Mouse (Mus musculus) liver, embryonic 12.5 days (tissue): ENCODE measurements around the gene Neurl4. TPM values are rescaled to one million over a fixed set of nuclear protein-coding genes. Genes with fewer than 3 reads are reported as not detected.
A peak's percentile ranks its signal among the peaks of the same experiment; 100 is the strongest.
"Not testable (repeated sequence)": the region's sequence is repeated elsewhere in the genome, so short reads cannot be mapped to it uniquely, and the experiment has no call there.

ENCODE experiments used
- ATAC-seq: fragments of 200-750 bp; cut with Nextera tagmentation; 2 replicates; pipeline ENCODE4 v1.8.0; 2017; ENCODE audit warnings: moderate number of reproducible peaks, mild to moderate bottlenecking, moderate library complexity
- H3K27ac ChIP-seq: fragments of 300-500 bp; sonication (generic); 2 replicates; pipeline ENCODE4 v1.5.1; 2016; ENCODE audit warnings: mild to moderate bottlenecking
- H3K27me3 ChIP-seq: fragments of 300-500 bp; sonication (generic); replicated peaks from 2 replicates; pipeline ENCODE4 v1.6.1; 2016; ENCODE audit warnings: mild to moderate bottlenecking, moderate library complexity
- H3K36me3 ChIP-seq: fragments of 300-500 bp; sonication (generic); 2 replicates; pipeline ENCODE4 v1.6.1; 2016; ENCODE audit warnings: mild to moderate bottlenecking, moderate library complexity
- H3K4me1 ChIP-seq: fragments of 300-500 bp; sonication (generic); 2 replicates; pipeline ENCODE4 v1.6.1; 2016
- H3K4me2 ChIP-seq: fragments of 300-500 bp; sonication (generic); 2 replicates; pipeline ENCODE4 v1.6.1; 2016; ENCODE audit warnings: mild to moderate bottlenecking, moderate library complexity
- H3K4me3 ChIP-seq: fragments of 300-500 bp; sonication (generic); 2 replicates; pipeline ENCODE4 v1.5.1; 2016; ENCODE audit warnings: mild to moderate bottlenecking, moderate library complexity
- H3K9ac ChIP-seq: fragments of 300-500 bp; sonication (generic); 2 replicates; pipeline ENCODE4 v1.6.1; 2016; ENCODE audit warnings: mild to moderate bottlenecking, moderate library complexity
- H3K9me3 ChIP-seq: fragments of 300-500 bp; sonication (generic); replicated peaks from 2 replicates; pipeline ENCODE4 v1.6.1; 2016; ENCODE audit warnings: mild to moderate bottlenecking, moderate library complexity
- WGBS: fragments of 180-500 bp; shearing (Covaris S2); methylation state at CpG from one replicate; pipeline ENCODE4 v1.1.7; 2016; ENCODE audit not compliant: insufficient replicate concordance; 5-methylcytosine and 5-hydroxymethylcytosine counted together
- polyA plus RNA-seq: library from polyadenylated mRNA; unstranded; fragments of >200 nt; fragmentation: Nextera tagmentation; extraction: Ambion mirVana; gene quantifications from 2 replicates; pipeline ENCODE4 v1.2.1, GENCODE M21; 2016

Neurl4 gene
- polyA plus RNA-seq, 1 experiment from 2014 or later, result 5.7 TPM

DNA sequence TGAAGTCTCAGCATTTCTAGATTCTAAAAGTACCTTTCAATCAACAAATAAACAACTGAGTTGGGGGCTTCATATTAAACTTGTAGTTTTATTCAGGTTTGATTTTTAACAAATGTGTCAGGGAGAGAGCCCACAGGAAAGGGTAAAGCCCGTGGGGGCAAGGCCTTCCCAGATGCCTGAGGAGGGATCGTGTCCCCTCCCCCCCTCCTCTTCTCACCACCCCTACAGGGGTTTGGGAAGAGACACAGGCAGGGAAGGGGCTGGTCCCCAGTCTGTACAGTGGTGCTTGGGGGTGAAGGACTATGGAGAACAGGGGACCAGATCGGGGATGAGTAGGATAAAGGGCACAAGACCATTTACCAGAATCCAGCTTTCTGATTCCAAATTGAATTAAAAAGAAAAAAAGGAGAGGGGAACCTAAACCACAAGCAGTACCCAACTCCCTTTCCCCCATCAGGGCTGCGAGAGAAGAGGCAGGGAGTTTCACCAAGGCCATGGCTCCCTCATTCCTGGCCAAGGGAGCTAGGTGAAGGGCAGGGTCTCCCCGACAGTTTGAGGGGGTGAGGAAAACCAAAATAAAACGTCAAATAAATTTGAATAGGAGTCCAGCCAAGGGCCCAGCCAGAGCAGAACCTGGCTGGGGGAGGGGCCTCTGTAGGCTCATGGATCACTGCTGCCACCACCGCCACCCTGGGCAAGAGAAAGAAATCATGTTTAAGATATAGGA, 15.9 kb downstream of the Neurl4 start:
- H3K4me2 ChIP-seq, result peak overlapping the region; percentile 92
- peaks cover 72% of the 10 kb centered on the region for H3K36me3 ChIP-seq
- not testable (repeated sequence) for ATAC-seq, H3K9me3 ChIP-seq, H3K27me3 ChIP-seq
- 35% methylated on average over 7 of the region's 7 CpGs for WGBS
- H3K27ac ChIP-seq, result peak overlapping the region; percentile 99
- peak overlapping the region; percentile 100 for H3K9ac ChIP-seq
- H3K4me1 ChIP-seq, result peaks cover 62% of the 10 kb centered on the region
- H3K4me3 ChIP-seq, result peak overlapping the region; percentile 86

DNA sequence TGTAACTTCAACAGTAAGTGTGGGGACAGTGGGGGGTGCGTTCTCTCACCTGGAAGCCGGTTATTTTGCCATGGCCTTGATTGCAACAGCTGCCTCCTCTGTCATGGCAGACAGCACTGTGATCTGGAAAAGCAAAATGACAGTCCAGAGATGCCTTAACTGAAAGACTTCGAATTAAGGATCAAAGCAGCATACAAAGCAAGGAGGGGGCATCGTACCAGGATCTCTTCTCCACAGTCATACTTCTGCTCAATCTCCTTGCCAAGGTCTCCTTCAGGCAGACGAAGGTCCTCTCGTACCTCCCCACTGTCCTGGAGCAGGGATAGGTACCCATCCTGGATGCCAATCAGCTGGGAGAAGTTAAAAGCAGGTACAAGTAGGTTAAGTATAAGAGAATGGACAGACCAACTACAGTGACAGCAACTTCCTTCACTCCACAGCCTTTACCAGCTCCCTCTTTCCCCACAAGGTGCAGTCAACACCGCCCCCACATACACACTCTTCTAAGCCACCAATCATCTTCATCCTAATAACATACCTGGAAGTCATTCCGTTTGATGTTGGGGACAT, 16.6 kb downstream of the Neurl4 start:
- Histone ChIP-seq H3K4me1 (peaks cover 67% of the 10 kb centered on the region), H3K4me2 (peak overlapping the region; percentile 92), H3K9me3 (no peaks in the 10 kb centered on the region), H3K9ac (peak overlapping the region; percentile 100), H3K4me3 (peak overlapping the region; percentile 86), H3K27me3 (no peaks in the 10 kb centered on the region), H3K36me3 (peaks cover 66% of the 10 kb centered on the region), H3K27ac (peak overlapping the region; percentile 99)
- ATAC-seq, result no peak
- WGBS, result 66% methylated on average over 8 of the region's 8 CpGs

DNA sequence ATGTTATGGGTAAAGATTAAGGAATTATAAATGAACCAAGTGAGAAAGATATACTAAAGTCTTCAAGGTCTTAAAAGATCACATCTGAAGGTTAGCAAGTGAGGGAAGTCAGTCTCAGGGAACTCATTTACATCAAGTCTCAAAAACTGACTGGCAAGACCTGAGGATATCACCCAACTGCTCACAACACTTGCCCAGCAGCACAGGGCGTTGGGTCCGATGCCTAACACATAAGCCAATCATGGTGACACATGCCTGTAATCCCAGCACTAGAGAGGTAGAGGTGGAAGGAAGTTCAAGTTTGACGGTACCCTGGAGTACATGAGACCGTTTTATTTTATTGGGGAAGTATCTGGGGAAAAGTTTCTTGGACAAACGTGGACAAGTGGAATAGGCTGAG, 17.2 kb downstream of the Neurl4 start:
- H3K4me1 ChIP-seq, result peaks cover 67% of the 10 kb centered on the region
- H3K27ac ChIP-seq, result peak overlapping the region; percentile 99
- no peak for ATAC-seq
- H3K4me2 ChIP-seq, result peak overlapping the region; percentile 92
- H3K4me3 ChIP-seq, result peak overlapping the region; percentile 86
- 68% methylated on average over 5 of the region's 5 CpGs for WGBS
- H3K36me3 ChIP-seq, result peaks cover 59% of the 10 kb centered on the region
- H3K9me3 ChIP-seq, result no peaks in the 10 kb centered on the region
- no peaks in the 10 kb centered on the region for H3K27me3 ChIP-seq
- peak overlapping the region; percentile 100 for H3K9ac ChIP-seq

- Histone ChIP-seq H3K36me3 (peaks cover 56% of the 10 kb centered on the region), H3K4me2 (peak overlapping the region; percentile 92), H3K27ac (peak overlapping the region; percentile 99), H3K9me3 (no peaks in the 10 kb centered on the region), H3K9ac (peak overlapping the region; percentile 100), H3K4me3 (peak overlapping the region; percentile 86), H3K27me3 (no peaks in the 10 kb centered on the region), H3K4me1 (peaks cover 71% of the 10 kb centered on the region)
- ATAC-seq, result no peak
- 51% methylated on average over 9 of the region's 9 CpGs for WGBS
Observed at GRCm38 (mm10) chr11:69919053-69919452, 18.2 kb downstream of the Neurl4 start.

DNA sequence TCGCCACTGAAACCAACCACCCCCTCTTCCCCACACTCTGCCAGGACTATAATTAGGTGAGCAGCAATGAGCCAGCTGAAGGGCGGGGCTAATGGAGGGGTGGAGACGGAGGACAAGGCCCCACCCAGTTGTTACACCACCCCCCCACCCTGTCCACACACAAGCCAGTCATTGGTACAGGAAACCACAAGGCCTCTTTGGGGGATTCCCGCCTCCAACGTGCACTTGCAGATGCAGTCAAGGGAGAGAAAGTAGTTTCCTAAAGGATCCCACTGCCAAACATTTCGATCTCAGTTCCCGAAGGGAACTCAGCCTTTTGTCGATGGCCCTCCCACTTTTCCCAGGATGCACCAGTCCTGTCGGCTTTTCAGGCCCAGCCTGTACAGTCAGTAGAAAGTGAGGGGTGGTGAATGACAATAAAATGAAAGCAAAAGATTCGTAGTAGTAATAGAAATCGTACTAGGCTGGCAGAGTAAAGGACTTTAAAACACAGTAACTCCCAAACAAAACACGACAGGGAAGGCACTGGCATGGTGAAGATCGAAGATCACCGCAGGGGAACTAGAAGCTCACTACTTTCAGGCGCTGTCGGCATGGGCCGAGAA, 18.9 kb downstream of the Neurl4 start:
- peak; percentile 58 for ATAC-seq
- Histone ChIP-seq H3K36me3 (peaks cover 52% of the 10 kb centered on the region), H3K4me1 (peaks cover 74% of the 10 kb centered on the region), H3K27ac (peak overlapping the region; percentile 99), H3K4me2 (peak overlapping the region; percentile 92), H3K4me3 (peak overlapping the region; percentile 86), H3K9me3 (no peaks in the 10 kb centered on the region), H3K9ac (peak overlapping the region; percentile 100), H3K27me3 (no peaks in the 10 kb centered on the region)
- under 1% methylated on average over 17 of the region's 17 CpGs for WGBS

DNA sequence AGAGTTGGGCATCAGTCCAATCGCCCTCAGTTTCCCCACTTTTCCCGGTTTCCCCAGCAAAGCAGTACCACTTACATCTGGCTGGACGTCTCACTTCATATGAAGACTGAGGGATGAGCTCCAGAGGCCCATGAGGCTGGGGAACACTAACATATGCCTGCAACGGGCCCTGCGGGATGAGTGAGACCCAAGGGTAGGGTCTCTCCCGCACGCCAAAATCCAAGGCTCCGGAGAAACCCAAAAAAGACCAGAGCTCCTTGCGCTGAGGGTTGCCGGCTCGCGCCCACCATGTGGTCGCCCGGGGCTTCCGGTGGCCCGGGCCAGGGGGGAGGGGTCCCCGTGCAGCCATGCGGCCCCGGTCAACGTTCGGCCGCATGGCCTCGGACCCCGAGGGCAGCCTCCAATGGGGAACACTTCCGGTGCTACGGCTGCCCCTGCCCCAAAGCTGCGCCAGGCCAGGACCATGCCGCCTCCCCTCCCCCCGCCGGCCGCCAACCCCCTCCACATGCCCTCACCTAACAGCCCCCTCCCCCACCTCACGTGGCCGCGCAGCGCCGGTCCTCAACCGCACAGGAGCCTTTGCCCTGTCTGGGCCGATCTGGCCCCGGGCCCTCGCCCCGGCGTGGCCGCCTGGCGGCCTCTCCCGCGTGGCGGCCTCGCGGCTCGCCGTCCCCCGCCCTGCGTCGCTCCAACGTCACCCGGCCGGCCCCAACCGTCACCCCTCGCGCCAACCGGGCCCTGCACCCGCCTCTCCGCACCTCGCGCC, 19.6 kb downstream of the Neurl4 start:
- peaks cover 68% of the 10 kb centered on the region for H3K4me1 ChIP-seq
- H3K9ac ChIP-seq, result peak overlapping the region; percentile 100

GRCm38 (mm10) chr11:69921114-69922011, 20.5 kb downstream of the Neurl4 start, which contains the start of gene Eif5a:
Eif5a (minus strand) TSS chr11:69921958.
- WGBS, result under 1% methylated on average over 78 of the region's 78 CpGs
- no peaks in the 10 kb centered on the region for H3K27me3 ChIP-seq
- no peaks in the 10 kb centered on the region for H3K9me3 ChIP-seq
- H3K27ac ChIP-seq, result peak within 1 kb of the TSS; percentile 99
- peaks cover 36% of the 10 kb centered on the region for H3K36me3 ChIP-seq
- ATAC-seq, result peak; percentile 91
- peak within 1 kb of the TSS; percentile 92 for H3K4me2 ChIP-seq
- H3K9ac ChIP-seq, result peak within 1 kb of the TSS; percentile 100
- H3K4me3 ChIP-seq, result peak within 1 kb of the TSS; percentile 86
- H3K4me1 ChIP-seq, result peaks cover 58% of the 10 kb centered on the region

More for the DNA sequence above, 19.6 kb downstream of the Neurl4 start:
- WGBS, result under 1% methylated on average over 46 of the region's 65 CpGs
- Histone ChIP-seq H3K4me3 (peak overlapping the region; percentile 86), H3K27me3 (no peaks in the 10 kb centered on the region), H3K9me3 (no peaks in the 10 kb centered on the region), H3K36me3 (peaks cover 45% of the 10 kb centered on the region), H3K4me2 (peak overlapping the region; percentile 92), H3K27ac (peak overlapping the region; percentile 99)
- ATAC-seq, result 0 out of 2 replicates have a peak, but pooled peaks have one; percentile 1

GRCm38 (mm10) chr11:69922012-69922756, 21.3 kb downstream of the Neurl4 start:
- H3K27ac ChIP-seq, result peak overlapping the region; percentile 99

DNA sequence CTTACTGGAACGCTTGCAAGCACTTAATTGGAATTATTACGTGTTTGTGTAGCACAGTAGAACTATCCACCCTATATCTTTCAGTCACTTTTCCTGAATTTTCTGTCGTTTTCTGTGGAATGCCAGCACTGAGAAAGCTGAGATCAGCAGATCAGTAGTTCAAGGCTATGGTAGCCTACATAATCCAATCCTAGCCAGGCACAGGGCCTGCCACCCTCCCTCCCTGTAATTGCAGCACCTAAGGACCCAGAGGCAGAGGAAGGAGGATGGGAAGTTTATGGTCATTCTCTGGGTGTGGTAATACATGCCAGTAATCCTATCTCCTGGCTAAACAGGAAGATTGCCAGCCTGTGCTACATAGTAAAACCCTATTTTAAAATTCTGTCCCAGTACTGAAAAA, 21.9 kb downstream of the Neurl4 start:
- H3K9ac ChIP-seq, result peak overlapping the region; percentile 79
- no peaks in the 10 kb centered on the region for H3K27me3 ChIP-seq
- H3K4me3 ChIP-seq, result peak overlapping the region; percentile 86
- peaks cover 21% of the 10 kb centered on the region for H3K36me3 ChIP-seq
- ATAC-seq, result no peak
- H3K27ac ChIP-seq, result peak overlapping the region; percentile 99
- WGBS, result 65% methylated on average over 3 of the region's 3 CpGs
- H3K4me2 ChIP-seq, result peak overlapping the region; percentile 78
- peaks cover 44% of the 10 kb centered on the region for H3K4me1 ChIP-seq
- H3K9me3 ChIP-seq, result no peaks in the 10 kb centered on the region

More at GRCm38 (mm10) chr11:69922012-69922756, 21.3 kb downstream of the Neurl4 start:
- peak overlapping the region; percentile 78 for H3K4me2 ChIP-seq
- 1% methylated on average over 12 of the region's 12 CpGs for WGBS
- H3K27me3 ChIP-seq, result no peaks in the 10 kb centered on the region
- H3K9me3 ChIP-seq, result no peaks in the 10 kb centered on the region
- ATAC-seq, result no peak
- H3K9ac ChIP-seq, result peak overlapping the region; percentile 79
- H3K4me3 ChIP-seq, result peak overlapping the region; percentile 86
- H3K36me3 ChIP-seq, result peaks cover 27% of the 10 kb centered on the region
- peaks cover 50% of the 10 kb centered on the region for H3K4me1 ChIP-seq

GRCm38 (mm10) chr11:69927501-69927900, 26.6 kb downstream of the Neurl4 start:
- no peaks in the 10 kb centered on the region for H3K9me3 ChIP-seq

More at GRCm38 (mm10) chr11:69927501-69927900, 26.6 kb downstream of the Neurl4 start:
- peaks cover 27% of the 10 kb centered on the region for H3K4me1 ChIP-seq
- no peaks in the 10 kb centered on the region for H3K27me3 ChIP-seq
- no peak overlapping the region for H3K27ac ChIP-seq
- no peak for ATAC-seq
- 90% methylated on average over 2 of the region's 2 CpGs for WGBS
- no peak overlapping the region for H3K4me3 ChIP-seq
- H3K9ac ChIP-seq, result no peak overlapping the region
- H3K36me3 ChIP-seq, result no peaks in the 10 kb centered on the region
- no peak overlapping the region for H3K4me2 ChIP-seq
